Mouse (Mus musculus) kidney, postnatal 14 days (tissue): ENCODE results near the gene Jup.

Experiments
- DNase-seq: peaks from one replicate; pipeline ENCODE4 v3.0.0; 2022; ENCODE audit warnings: mixed read lengths

The Jup gene

DNA sequence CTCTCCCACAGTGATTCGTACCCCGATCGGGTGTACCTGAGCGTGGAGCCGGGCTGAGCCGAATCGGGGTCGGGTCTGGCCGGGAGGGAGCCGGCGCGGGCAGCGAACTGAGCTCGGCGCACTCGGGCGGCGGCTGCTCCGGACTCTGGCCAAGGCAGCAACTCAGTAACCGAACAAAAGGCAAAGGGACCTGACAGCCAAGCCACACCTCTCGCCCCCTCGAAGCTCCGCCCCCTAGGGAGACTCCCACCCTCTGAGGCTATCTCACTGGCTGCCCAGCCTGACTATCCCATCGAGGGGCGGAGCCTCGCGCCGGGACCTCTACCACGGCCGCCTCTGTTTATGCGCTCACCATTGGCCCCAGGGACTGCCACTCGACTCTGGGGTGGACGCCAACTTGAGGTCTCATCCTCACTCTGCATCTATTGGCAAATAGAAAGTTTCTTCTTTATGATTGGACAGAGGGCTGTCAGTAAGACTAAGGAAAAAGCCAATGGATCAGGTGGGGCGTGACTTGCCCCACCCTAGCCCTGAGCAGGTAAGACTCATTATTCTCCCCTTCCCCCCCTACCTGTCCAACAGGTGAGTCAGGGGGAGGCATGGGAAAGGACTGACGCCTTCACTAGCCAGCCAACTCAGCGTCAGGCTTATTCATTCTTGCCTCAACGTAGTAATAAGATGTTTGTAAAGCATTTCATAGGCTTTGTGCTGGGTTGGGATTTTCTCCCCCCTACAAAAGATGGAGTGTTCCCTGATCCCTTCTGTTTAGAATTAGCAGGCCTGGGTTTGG lies at the start of gene Jup:
Jup (minus strand) TSS at position 164 of the 790 bp plus-strand sequence.
- DNase-seq: peak; percentile 100

- DNase-seq: peak; percentile 45
Measured at GRCm38 (mm10) chr11:100442625-100443024, 45.1 kb upstream of the Jup start.

DNA sequence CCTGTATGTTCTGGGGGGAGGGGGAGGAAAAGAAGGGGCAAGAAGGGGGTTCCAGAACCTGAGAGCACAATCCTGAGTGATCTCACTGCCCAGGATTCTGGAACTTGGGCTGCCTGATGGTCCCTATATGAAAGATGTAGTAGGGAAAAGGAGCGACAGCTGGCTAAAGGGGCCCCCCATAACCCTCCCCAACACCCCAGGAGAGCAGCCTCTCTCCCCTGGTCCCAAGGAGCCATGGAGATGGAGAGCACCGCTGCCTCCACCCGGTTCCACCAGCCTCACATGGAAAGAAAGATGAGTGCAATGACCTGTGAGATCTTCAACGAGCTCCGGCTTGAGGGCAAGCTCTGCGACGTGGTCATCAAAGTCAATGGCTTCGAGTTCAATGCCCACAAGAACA lies 44.2 kb upstream of the Jup start, which contains the start of the genes Nt5c3b and Klhl10:
Nt5c3b (minus strand) TSS at position 12 of the 400 bp plus-strand sequence.
Klhl10 (plus strand) TSS at position 121 of the 400 bp plus-strand sequence.
- DNase-seq: no peak

DNA sequence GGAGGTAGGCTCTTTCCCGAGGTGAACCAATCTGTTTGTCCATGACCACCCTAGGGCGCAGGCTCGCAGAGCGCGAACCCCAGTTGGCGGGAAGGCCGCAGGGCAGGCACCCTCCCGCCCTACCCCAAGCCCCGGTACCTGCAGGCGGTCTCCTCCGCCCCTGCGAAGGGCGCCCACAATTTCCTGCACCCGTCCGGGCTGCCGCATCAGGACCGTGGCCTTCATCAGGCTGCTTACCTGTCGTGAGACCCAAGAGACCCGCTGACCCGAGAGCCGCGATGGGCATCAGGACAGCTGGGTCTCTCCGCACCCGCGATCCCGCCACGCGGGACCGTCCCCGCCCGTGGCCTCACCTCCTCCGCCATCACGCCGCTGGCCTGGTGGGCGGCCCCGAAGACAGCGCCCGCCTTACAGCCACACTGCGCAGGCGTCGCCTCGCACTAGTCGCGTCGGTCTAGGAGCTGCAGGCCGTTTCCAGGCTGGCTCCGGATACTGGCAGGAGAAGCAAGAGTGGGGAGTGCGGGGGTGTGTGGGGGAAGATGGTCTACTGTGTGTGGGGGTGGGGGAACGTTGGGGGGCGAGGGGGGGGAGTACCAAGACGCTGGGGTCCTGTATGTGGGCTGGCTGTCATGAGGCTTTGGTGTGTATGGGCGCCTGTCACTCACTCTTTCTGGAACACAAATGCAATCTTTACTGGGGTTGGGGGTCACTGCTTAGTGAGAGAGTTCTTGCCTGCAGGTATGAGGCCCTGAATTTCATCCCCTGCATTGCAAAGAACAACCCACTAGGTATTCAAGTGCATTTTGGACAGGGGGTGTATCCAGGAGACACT lies 43.3 kb upstream of the Jup start:
- DNase-seq: peak; percentile 92

DNA sequence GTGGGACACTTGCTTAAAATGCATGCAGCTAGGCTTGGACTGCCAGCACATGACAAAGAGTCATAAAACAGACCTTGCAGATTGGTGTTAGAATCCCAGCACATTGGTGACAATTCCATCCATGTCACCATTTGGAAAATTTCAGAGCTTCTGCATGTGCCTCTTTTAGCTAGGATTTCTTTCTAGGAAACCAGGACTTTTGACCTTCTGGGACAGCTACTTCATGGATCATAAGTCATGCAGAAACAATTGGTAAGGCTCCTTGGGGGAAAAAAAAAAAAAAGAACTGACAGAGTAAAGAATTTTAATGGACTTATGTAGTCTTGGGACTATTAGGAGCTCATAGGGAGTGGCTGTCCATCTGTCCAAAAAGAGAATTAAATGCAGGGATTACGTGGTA lies 40.3 kb upstream of the Jup start:
- DNase-seq: no peak

DNA sequence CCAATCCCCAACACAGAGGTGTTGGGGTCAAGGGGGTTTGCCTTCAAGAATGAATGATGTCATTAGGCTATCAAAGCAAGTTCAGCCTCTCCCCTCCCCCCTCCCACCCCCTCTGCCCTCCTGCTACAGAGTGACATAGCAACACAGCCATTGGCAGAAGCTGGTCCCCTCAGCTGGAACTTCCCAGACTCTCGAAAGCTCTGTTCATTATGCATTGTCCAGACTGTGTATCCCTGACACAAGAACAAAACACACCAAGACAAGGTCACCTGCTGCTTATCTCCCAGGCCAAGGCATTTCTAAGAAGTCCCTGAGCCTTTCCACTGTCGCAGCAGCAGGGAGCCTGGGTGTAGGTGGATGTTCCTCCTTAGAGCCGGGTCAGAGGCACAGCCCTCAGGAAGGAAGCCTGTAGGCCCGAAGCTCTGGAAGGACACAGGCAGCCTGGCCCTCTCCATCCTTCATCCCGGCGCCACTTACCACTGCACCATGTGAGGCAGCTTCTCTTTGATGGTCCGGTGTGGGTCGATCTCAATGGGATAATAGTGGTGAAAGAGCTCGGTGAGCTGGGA lies 38.2 kb upstream of the Jup start:
- no peak for DNase-seq

DNA sequence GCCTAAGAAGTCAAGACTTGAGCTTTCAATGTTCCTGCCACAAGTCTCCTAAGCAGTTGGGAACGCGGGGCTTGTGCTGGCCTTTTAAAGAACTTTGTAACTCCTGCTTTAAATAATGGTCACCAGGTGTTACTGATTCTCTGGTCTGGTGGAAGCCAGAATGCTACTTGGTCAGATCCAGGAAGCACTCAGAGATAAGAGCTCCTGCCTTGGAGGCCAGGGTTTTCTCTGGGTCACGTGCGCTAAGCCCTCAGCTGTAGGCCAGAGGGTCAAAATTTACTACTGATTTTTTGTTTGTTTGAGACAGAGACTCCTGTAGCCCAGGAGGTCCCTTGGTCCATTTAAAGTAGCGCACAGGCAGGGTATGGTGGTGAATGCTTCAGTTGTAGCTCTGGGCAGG lies 34.4 kb upstream of the Jup start:
- no peak for DNase-seq

- DNase-seq: no peak
Measured at GRCm38 (mm10) chr11:100430052-100430451, 32.5 kb upstream of the Jup start.

- no peak for DNase-seq
Measured at GRCm38 (mm10) chr11:100428612-100429199, 31.1 kb upstream of the Jup start.

DNA sequence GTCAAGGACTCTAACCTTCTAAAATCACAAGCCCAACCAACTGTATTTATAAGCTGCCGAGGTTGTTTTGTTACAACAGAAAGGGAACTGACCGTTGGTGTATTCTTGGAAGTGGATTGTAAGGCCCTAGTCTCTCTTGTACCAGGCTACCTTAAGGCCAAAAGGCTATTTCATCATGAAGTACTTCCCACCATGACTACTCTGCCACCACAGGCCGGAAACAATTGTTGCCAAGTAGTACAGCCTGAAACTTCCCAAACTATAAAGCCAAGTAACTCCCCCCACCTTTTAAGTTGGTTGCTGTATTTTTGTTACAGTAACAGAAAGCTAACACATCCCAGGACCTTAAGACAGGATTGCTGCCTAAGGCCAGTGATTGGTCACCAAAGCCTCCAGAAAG lies 29.3 kb upstream of the Jup start:
- no peak for DNase-seq

DNA sequence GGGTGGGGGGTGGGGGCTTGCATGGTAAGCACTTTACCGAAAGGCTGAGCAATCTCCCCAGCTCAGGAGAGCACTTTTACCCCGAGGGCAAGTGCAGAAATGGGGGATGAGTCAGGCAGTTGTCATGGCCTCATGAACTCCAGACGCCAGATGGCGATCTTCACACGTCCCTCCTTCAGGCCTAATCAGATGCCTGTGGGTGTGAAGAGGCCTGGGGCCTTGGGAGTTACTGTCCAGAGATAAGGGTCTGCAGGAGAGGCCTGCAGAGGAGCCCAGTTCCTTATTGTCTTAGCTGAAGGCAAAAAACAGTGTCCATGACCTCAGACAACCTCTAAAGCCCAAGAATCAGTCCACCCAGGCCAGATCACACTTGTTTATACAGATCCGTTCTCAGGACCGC lies 28.3 kb upstream of the Jup start:
- DNase-seq: peak; percentile 85

DNA sequence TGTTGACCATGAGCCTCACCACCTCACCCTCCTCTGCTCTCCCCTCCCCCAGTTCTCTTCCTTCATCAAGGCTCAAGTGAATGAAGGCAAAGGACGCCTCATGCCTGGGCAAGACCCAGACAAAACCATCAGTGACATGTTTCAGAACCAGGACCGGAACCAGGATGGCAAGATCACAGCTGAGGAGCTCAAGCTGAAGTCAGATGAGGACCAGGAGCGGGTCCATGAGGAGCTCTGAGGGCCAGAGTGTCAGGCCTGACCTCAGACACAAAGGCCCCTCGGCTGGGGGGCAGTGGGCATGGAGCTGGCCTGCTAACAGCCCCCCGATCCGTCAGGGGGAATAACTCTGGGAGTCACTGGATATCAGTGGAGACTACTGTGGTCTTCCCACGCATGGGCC lies 26.3 kb upstream of the Jup start:
- DNase-seq: no peak

DNA sequence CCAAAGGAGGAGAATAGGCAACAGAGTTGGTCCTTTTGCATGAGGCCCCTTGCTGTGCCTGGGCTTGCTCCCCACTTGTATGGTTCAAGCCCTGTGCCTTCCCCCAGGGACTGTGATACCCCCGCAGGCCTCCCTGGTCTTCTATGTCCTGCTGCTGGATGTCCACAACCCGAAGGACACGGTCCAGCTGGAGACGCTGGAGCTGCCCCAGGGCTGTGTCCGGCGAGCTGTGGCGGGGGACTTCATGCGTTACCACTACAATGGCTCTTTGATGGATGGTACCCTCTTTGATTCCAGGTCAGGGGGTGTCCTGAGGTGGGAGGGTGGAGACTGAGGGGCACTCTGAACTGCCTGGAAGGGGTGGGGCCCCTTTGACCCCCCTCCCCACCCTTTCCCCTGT lies 24.0 kb upstream of the Jup start:
- DNase-seq: no peak

DNA sequence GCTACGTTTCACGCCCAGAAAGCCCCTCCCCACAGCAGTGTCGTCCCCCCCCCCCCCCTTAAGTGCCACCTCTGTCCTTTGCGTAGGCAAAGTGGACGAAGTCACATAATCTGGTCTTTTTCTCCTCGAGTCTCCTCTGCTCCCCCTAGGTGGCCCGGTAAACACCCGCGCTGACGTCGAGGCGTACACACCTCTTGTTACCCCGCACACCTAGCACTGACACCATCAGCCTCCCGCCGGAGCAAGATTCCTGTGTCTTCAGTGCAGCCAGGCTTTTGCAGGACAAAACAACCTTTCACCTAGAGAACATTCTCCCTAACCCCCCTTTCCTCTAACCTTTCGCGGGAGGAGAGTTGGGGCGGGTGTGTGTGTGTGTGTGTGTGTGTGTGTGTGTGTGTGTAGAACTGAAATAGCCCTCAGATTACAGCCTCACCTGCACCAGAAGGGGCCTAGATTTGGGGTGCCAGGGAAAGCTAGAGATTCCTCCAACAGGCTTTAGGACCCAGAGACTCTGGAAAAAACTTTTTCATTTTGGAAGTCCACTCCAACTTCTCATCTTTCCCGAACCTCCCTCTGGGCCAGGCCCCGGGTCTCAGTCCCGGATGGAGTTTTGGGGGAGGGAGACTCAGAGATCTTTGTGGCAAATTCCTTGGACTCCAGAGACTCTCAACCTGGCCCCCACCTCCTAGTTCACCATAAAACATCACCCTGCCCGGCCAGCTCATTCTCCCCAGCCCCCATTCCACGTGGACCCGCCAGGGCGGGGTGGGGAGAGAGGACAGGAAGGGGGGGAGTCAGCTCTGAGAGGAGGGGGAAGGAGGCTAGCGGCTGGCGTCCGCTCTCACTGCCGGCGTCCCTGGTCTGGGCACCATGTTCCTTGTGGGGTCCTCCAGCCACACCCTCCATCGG lies 17.6 kb upstream of the Jup start, which contains the start of gene Fkbp10:
Fkbp10 (plus strand) TSS at position 784 of the 909 bp plus-strand sequence.
- DNase-seq: peak; percentile 73

DNA sequence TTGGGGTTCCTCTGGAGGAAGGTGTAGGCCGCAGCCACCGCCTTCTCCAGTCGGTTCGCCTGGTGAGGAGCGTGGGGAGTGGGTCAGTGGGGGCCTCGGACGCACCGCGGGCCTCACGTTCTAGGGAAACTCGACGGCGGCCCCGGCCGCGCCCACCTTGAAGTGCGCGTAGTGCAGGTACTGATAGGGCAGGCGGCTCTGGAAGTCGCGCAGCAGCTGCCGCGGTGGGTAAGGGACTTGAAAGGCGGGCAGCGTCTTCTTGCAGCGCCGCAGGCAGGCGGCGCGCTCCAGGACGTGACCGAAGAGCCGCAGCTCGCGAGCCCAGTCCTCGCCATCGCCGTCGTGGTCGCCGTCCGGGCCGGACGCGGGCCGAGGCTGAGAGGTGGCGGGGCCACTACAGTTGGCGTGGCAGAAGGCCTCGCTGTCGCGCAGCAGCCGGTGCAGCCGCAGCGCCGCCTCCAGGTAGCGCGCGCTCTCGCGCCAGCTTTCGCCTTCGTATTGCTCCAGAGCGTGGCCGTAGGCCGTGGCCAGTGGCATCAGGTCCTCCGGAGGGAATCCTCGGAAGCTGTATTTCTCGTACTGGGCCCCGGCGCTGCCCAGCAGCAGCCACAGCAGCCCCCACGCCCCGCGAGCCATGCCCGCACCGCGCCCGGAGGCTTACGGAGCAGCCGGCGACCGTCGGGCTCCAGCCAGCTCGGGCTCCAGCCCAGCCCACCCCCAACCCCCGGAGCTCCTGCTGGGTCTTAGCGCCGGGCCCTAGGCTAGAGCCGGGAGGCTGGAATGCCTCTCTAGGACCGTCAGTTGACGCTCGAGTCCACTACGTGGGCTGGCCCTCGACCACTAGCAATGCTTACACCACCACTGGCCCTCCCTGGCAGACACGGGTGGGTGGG lies 16.7 kb upstream of the Jup start, which contains the start of gene P3h4:
P3h4 (minus strand) TSS at position 816 of the 893 bp plus-strand sequence.
- DNase-seq: peak; percentile 91

DNA sequence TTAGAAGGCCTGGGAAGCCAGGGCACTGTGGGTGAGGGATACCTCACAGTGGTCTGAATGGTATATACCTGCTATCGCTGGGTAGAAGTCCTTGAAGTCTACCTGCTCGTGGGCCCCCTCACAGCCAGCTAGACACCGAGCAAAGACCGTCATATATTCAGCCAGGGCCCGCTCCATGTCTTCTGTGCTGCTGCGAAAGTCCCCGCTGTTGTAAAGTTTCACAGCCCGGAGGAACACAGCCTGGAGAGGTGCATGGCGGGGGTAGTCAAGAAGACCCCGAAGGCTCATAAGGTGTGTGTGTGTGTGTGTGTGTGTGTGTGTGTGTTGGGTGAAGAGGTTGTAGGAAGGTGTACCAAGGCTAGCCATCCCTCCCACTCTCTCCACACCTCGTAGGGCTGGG lies 16.0 kb upstream of the Jup start:
- DNase-seq: no peak

- no peak for DNase-seq
Measured at GRCm38 (mm10) chr11:100411736-100412135, 14.2 kb upstream of the Jup start.

DNA sequence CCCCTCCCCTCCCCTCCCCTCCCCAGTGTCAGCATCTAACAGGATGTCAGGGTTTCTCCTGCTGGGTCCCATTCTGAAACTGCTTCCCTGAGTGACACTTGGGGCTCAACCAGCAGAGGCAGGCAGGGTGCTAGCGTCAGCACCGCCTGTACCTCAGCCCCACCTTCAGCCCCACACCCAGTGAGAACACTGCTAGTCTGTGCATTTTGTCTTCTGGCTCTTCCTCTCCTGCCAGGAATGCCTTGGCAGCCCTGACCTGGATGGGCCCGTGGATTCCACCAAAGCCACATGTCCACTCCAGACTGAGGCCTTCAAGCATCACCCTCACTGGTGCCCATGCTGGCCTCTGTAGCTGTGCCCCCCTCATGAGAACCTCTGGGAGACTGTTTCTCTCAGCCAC lies 12.1 kb upstream of the Jup start:
- DNase-seq: no peak

DNA sequence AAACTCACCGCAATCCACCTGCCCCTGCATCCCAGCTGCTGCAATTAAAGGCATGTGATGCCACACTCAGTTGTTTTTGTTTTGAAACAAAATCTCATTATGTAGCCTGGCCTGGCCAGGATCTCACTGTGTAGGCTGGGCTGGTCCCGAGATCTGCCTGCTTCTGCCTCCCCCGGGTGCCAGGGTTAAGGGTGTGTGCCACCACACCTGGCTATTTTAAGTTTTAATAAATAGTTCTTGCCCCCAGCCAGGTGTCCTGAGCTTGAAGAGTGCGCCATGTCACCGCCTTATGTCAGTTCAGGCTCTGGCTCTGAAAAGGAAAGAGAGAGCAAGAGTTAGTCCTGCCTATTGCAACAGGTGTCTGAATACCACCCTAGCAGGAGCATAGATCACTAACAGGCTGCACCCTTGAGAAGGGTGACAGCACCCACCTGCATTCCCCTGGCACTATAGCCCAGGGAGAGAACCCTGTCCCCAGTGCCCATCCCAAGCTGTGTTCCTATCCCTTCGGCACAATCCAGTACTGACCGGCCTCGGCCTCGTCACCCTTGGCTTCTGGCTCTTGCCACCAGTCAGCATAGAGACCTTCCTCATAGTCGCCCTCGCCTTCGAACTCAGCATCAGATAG lies 11.4 kb upstream of the Jup start:
- no peak for DNase-seq
